Mouse (Mus musculus) MN1 (cell line): Measurements from ENCODE around the gene Gm26920.

Experiments
- DNase-seq: peaks from one replicate; pipeline ENCODE4 v3.0.0-alpha.2; 2016; ENCODE audit warnings: low spot score

Gene Gm26920

DNA sequence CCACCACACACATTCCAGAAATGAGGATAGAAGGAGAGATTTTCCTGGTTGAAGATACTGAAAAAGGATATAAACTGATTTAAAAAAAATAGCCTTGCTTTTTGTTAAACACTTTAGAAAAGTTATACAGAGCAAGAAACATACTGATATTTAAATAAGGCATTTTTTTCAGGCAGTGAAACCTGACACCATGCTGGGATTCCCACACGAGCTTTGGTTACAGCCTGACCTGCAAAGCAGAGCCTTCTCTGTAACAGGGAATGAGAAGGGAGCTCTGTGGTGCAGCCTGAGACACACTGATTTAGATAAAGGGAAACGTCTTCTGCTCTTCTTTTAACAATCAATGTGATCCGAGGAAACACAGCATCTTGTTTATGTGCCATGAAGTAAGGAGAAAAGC lies 36.6 kb downstream of the Gm26920 start:
- DNase-seq = no peak

GRCm38 (mm10) chr7:30050882-30051548 lies 39.2 kb downstream of the Gm26920 start, which contains the start of gene Zfp14:
TSS of gene Zfp14 (minus strand) at chr7:30051380.
- peak; percentile 90 for DNase-seq

GRCm38 (mm10) chr7:30048126-30048525 lies 42.1 kb downstream of the Gm26920 start:
- peak; percentile 22 for DNase-seq

GRCm38 (mm10) chr7:30044354-30044753 lies 45.9 kb downstream of the Gm26920 start:
- no peak for DNase-seq

GRCm38 (mm10) chr7:30034331-30034730 lies 55.9 kb downstream of the Gm26920 start:
- no peak for DNase-seq

DNA sequence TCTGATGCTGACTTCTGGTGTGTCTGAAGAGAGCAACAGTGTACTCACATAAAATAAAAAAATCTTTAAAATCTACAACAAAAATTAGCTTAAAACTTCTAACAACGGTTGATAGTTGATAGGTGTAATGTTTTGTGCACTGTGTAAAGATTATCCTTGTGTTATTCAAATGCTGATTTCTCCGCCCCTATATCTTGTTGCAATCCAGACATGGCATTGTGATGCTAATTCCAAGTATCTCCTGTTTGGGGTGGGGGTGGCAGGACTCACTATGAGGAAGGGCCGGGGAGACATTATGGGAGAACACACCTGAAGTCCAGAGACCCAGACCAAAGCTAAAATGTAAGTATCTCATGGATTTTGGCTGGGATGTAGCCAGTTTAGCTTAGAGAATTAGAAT lies 58.8 kb downstream of the Gm26920 start:
- no peak for DNase-seq

GRCm38 (mm10) chr7:30030677-30031076 lies 59.5 kb downstream of the Gm26920 start:
- no peak for DNase-seq

GRCm38 (mm10) chr7:30028572-30028971 lies 61.6 kb downstream of the Gm26920 start:
- DNase-seq = no peak

- DNase-seq = no peak
These were observed 62.9 kb downstream of the Gm26920 start for GRCm38 (mm10) chr7:30027331-30027730.

DNA sequence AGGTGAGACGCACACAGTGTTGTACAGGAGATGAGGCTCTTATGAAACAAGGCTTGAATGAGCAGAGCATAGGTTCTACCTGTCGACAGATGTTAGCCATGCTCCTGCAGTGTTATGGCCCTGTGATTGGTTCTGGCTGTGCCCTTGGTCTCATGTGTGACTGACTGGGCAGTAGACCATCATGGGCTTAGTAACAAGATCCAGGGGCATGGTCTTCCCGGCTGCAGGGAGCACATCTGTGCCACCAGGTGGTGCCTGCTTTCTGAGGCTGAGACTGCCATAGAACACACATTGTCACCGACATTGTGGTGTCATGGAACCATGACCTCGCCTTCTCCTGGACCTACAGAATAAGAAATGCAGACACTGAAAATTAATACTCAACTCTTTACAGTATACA lies 64.9 kb downstream of the Gm26920 start:
- DNase-seq = peak; percentile 19

- no peak for DNase-seq
These were observed 66.4 kb downstream of the Gm26920 start for GRCm38 (mm10) chr7:30023800-30024199.

DNA sequence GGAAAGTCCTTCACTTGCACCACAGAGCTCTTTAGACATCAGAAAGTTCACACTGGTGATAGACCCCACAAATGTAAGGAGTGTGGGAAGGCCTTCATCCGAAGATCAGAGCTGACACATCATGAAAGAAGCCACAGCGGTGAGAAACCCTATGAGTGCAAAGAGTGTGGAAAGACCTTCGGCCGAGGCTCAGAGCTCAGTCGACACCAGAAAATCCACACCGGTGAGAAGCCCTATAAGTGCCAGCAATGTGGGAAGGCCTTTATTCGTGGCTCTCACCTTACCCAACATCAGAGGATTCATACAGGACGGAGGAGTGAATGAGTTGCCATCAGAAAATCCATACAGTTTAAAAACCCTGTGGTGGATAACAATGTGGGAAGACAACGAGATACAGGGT lies 66.9 kb downstream of the Gm26920 start:
- DNase-seq = no peak

DNA sequence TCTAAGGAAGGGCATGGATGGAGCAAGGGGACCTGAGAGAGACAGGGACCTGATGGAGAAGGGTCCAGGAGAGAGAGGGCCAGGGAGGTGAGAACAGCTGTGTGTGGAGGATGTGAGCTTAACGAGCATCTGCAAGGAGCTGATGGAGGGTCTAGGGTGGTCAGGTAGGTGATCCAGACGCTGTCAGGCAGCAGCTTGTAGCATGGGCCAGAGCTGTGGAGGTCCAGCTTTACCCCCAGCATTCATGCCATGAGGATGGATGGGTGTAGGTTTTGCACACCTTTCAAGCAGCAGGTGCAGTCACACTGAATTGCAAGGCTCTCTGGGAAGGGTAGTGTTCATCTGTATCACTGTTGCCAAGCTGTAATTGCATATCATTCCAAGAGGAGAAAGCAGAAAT lies 70.7 kb downstream of the Gm26920 start:
- DNase-seq = no peak

DNA sequence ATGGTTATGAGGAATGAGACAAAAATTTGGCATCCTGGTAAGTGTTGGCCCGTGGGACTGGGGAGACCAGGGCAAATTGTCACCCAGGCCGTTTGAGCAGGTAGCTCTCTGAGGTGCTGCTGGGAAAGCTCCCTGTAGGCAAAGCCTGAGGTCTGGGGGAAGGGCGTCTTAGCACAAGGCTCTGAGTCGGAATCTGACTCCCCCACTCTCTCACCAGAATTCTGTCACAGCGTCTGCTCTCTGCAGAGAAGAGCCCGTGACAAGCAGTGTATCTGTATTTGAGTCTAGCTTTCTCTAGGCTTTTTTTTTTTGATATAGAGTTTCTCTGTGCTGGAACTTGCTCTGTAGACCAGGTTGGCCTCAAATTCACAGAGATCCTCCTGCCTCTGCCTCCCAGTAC lies 73.0 kb downstream of the Gm26920 start:
- DNase-seq = no peak

DNA sequence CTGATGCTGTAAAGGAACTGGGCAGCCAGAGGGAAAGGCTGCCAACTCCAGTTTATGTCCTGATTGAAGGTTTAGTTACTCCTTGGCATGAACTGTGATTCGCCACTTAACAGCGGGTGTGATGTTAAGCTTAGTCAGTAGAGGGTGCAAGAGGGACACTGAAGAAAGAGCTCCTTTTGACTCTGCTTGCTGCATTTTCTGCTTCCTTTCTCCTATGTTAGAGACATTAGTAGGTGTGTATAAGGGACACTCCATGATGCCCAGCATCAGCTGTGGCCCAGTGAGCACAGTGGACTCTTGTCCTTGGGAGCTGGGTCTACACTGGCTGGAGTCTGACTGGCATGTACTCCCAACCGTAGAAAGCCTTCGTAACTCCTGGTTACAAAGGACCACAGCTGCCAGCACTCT lies 77.2 kb downstream of the Gm26920 start:
- DNase-seq = peak; percentile 62

- DNase-seq = no peak
These were observed 79.5 kb downstream of the Gm26920 start for GRCm38 (mm10) chr7:30010551-30011195.

- no peak for DNase-seq
These were observed 80.7 kb downstream of the Gm26920 start for GRCm38 (mm10) chr7:30009321-30010085.

DNA sequence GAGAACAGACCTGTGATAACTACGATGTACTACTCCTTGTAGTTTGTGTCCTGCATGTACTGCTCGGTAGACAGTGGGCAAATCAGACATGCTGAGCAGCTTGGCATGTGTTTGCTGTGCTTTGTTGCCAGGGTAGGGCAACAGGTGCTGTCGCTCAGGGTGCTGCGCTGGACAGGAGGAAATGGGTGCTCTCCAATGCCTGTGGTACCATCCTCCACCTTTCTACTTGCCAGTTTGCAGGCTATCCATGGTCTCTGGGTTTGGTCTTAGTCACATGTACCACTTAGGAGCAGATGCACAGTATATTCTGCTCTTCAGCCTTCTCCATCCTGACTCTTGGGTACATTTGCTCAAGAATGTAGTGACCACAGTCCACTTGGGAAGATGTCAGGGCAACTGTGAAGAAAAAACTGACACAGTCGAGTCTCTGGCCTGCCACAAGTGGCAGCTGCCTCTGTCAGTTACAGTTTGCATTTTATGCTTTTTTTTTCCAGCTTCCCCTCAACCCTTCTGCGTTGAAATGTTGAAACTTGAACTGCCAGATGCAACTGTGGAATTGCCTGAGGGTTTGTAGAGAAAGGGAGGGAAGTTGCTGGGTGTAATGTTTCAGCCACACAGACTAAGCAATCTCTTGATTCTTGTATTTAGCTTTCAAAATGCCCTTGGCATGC lies 82.1 kb downstream of the Gm26920 start:
- no peak for DNase-seq

- DNase-seq = no peak
These were observed 82.6 kb downstream of the Gm26920 start for GRCm38 (mm10) chr7:30007601-30008000.
